Mouse (Mus musculus) liver, embryonic 18 days (tissue): Measurements from ENCODE around the gene Glyr1. TPM values are rescaled to one million over a fixed set of nuclear protein-coding genes. Genes with fewer than 3 reads are reported as not detected.

Experiments used
- polyA plus RNA-seq: library from polyadenylated mRNA; depleted of rRNA; stranded (reverse); fragments of >200 nt; gene quantifications from 2 replicates; pipeline ENCODE4 v1.2.3, GENCODE M21; 2012; rRNA removed

Glyr1 gene
- polyA plus RNA-seq: 36.7 and 40.1 TPM in 2 replicates

GRCm38 (mm10) chr16:5049774-5050234, at the start of gene Glyr1, which contains the start of gene Ubn1:
TSS of gene Glyr1 (minus strand) at chr16:5049863.
TSS of gene Ubn1 (plus strand) at chr16:5050057.

GRCm38 (mm10) chr16:5013054-5013838, 36.4 kb downstream of the Glyr1 start, which contains the start of gene Rogdi:
TSS of gene Rogdi (minus strand) at chr16:5013553.

GRCm38 (mm10) chr16:5007067-5007466, 42.6 kb downstream of the Glyr1 start, which contains the start of gene Smim22:
TSS of gene Smim22 (plus strand) at chr16:5007288.

GRCm38 (mm10) chr16:4997553-4997952, 52.1 kb downstream of the Glyr1 start, which contains the start of gene Sept12:
TSS of gene Sept12 (minus strand) at chr16:4997852.

Other genes with a start within 250 kb of the Glyr1 start
- not detected in 2 replicates for gene 4930562C15Rik, start 214.4 kb downstream of the Glyr1 start, polyA plus RNA-seq
- 7.5 and 7.9 TPM in 2 replicates for gene Ubald1, start 169.5 kb downstream of the Glyr1 start, polyA plus RNA-seq
- gene Mgrn1, start 163.6 kb downstream of the Glyr1 start, polyA plus RNA-seq: 28.5 and 32.0 TPM in 2 replicates
- 32.0 and 33.3 TPM in 2 replicates for gene Nudt16l1, start 111.1 kb downstream of the Glyr1 start, polyA plus RNA-seq
- gene Anks3, start 85.7 kb downstream of the Glyr1 start, polyA plus RNA-seq: 18.3 and 21.6 TPM in 2 replicates
- gene Sept12, start 52.0 kb downstream of the Glyr1 start, polyA plus RNA-seq: not detected in 2 replicates
- gene Smim22, start 42.6 kb downstream of the Glyr1 start, polyA plus RNA-seq: 18.9 and 27.5 TPM in 2 replicates
- 70.5 and 78.4 TPM in 2 replicates for gene Rogdi, start 36.3 kb downstream of the Glyr1 start, polyA plus RNA-seq
- gene Ubn1, start 194 bp upstream of the Glyr1 start, polyA plus RNA-seq: 8.3 and 9.7 TPM in 2 replicates
- 0.61 and 0.70 TPM in 2 replicates for gene Ppl, start 82.6 kb upstream of the Glyr1 start, polyA plus RNA-seq
- gene Sec14l5, start 97.2 kb upstream of the Glyr1 start, polyA plus RNA-seq: 0.05 and 0.06 TPM in 2 replicates
- 7.8 and 9.2 TPM in 2 replicates for gene Nagpa, start 154.1 kb upstream of the Glyr1 start, polyA plus RNA-seq
- gene AU021092, start 172.4 kb upstream of the Glyr1 start, polyA plus RNA-seq: 2.1 and 2.9 TPM in 2 replicates
- 15.8 and 17.3 TPM in 2 replicates for gene Alg1, start 183.8 kb upstream of the Glyr1 start, polyA plus RNA-seq
- gene Eef2kmt, start 206.1 kb upstream of the Glyr1 start, polyA plus RNA-seq: 13.6 and 15.5 TPM in 2 replicates